Mouse (Mus musculus) CD8-positive naive resting alpha-beta T cell, adult 2 months (primary cell): ENCODE data around the gene Olfr1232.

Experiments
- DNase-seq, 2 experiments: peaks; one replicate each; pipeline ENCODE4 v3.0.0; 2022; ENCODE audit warnings: low read depth in 2 of 2, low spot score in 2 of 2

The Olfr1232 gene

DNA sequence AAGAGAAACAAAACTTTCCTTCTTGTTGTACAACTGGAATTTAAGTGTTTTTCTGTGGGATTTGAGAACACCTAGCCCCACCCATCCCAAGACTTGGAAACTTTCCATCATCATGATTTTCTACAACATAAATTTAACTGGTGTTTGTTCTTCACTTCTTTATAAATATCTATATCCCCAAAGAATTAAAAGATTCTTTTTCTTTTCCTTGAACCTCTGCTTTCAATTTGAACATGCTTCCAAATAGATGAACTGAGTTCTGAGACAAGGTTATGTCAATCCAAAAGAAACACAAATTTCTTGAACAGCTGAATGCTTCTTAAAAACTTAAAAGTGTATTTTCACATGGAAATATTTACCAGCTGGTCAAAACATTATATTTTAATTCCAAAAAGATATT, at the start of gene Olfr1232:
Gene Olfr1232 (minus strand): TSS at position 101 of the 400 bp plus-strand sequence.
- DNase-seq = no peak

DNA sequence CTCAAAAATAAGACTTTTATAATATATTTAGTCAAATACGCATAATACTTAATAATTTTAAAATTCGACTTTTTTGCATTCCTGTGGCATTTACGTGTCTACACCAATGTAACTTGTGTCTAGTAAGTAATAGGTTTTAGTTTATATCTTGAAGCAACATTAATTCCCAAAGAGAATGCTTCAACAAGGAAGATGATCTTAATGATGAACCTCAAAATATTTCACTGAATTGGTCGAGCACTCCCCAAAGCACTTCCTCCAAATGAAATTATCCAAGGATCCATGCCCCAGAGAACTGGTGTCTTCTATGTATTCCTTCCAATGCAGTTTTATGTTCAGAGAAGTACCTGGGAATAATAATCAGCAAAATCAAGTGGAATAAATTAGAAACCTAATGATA, 35.3 kb upstream of the Olfr1232 start, which contains the start of gene Olfr1234:
Gene Olfr1234 (minus strand): TSS at position 101 of the 400 bp plus-strand sequence.
- no peak for DNase-seq

DNA sequence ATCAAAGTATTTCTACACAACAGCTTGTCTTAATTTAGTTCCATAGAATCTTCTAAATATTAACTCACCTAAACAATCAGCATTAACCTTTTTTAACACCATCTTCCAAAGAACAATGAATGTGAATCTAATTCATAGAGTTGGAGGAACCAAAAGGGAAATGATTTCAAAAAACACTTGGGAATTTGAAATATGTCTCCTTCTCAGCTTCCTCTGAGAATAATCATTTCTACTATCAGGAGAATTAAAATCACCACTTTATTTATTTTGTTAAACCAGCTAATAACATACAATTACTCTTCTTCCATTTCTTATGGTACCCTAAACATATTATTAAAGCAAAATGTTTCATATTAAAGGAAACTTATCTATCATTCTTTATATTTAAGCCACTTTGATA, 12.8 kb upstream of the Olfr1232 start, which contains the start of gene Olfr1233:
Gene Olfr1233 (minus strand): TSS at position 101 of the 400 bp plus-strand sequence.
- DNase-seq = no peak

DNA sequence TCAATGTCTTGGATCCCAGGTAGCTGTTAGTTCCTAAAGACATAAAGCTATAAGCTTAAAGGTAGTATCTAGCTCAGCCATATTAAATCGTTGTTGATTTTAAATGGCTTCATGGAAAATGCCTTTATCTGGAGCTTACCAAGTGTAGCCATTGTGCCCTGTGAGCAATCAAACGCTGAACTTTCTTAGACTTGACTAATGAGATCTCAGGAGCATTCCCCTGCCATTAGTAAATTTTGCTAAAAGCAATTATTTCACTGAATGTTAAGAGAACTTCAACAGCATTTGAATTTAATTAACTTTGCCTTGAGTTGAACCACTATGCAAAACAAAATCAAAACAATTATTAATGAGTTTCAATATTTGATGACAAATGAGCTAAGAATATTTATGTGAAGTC, 22.5 kb downstream of the Olfr1232 start, which contains the start of gene Olfr1231:
Gene Olfr1231 (minus strand): TSS at position 101 of the 400 bp plus-strand sequence.
- DNase-seq = no peak

DNA sequence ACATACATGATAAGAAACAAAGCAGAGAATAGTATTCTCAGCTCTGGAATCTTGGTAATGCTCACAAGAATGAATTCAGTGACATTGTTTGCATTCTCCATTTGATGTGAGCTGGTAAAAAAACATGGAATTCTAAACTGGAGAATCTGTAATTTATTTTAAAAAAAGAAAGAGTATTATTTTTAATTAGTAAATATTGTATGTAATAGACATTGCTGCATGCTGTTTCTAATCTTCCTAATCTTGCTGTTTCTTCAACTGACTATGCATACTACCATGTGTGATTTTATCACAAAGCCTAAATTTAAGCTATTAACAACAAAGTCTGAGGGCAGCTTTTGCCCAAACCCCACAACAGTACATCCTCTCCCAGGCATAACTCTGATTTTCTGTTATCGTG, 32.3 kb downstream of the Olfr1232 start, which contains the start of gene Olfr1230:
Gene Olfr1230 (minus strand): TSS at position 101 of the 400 bp plus-strand sequence.
- no peak for DNase-seq

DNA sequence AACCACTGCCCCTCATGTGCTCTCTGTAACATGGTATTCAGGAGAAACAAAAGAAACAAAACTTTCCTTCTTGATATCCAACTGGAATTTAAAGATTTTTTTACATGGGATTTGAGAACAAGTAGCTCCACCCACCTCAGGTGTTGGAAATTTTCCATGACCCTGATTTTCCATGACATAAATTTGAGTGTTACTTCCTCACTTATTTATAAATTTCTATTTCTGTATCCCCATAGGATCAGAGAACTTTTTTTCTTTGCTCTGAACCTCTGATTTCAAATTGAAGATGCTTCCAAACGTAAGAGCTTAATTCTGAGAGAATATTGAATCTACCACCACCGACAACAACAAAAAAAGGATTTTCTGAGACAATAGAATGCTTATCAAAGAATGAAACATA, 41.6 kb downstream of the Olfr1232 start, which contains the start of gene Olfr1229:
Gene Olfr1229 (minus strand): TSS at position 101 of the 400 bp plus-strand sequence.
- no peak for DNase-seq
